Mouse (Mus musculus) CH12.LX (cell line): ENCODE measurements around the gene Dkk1. TPM values are rescaled to one million over a fixed set of nuclear protein-coding genes. Genes with fewer than 3 reads are reported as not detected.

Source experiments
- DNase-seq: peaks from one replicate; pipeline ENCODE4 v3.0.0-alpha.2; 2013; ENCODE audit errors: extremely low read depth
- H3K27ac ChIP-seq: 2 replicates; pipeline ENCODE4 v1.5.1; 2012; ENCODE audit warnings: low read depth, mild to moderate bottlenecking, control low read depth, moderate library complexity; ENCODE audit not compliant: insufficient read depth
- H3K27me3 ChIP-seq: replicated peaks from 2 replicates; pipeline ENCODE3; 2012; ENCODE audit warnings: inconsistent platforms
- H3K36me3 ChIP-seq, 2 experiments: replicated peaks in 1 of 2; 2 replicates each; pipeline versions ENCODE3 to v1.6.1; 2012; ENCODE audit warnings: inconsistent platforms in 1 of 2, low read length in 1 of 2, mild to moderate bottlenecking in 1 of 2, mixed read lengths in 1 of 2, moderate library complexity in 1 of 2; ENCODE audit not compliant: control insufficient read depth in 1 of 2, insufficient read depth in 1 of 2
- H3K4me1 ChIP-seq, 2 experiments: 2 replicates each; pipeline ENCODE4 v1.6.1; 2012; ENCODE audit warnings: inconsistent platforms in 1 of 2, moderate library complexity in 1 of 2; ENCODE audit not compliant: insufficient read depth in 2 of 2, control insufficient read depth in 1 of 2
- H3K4me2 ChIP-seq: 2 replicates; pipeline ENCODE4 v1.6.1; 2012; ENCODE audit warnings: low read depth, mild to moderate bottlenecking, control low read depth; ENCODE audit not compliant: poor library complexity, insufficient read depth, severe bottlenecking
- H3K4me3 ChIP-seq, 3 experiments: fragments of 150-350 bp in 1 of 3; sonication (generic) in 1 of 3; replicated peaks in 1 of 3; 2 replicates each; pipeline versions ENCODE3 to v1.5.1; 2011 to 2012; ENCODE audit warnings: low read depth in 2 of 3, low read length in 2 of 3, mild to moderate bottlenecking in 2 of 3, moderate library complexity in 2 of 3, control low read depth in 1 of 3, improper control_type of control experiment in 1 of 3, inconsistent platforms in 1 of 3, mixed read lengths in 1 of 3; ENCODE audit not compliant: poor library complexity in 1 of 3
- H3K79me2 ChIP-seq: replicated peaks from 2 replicates; pipeline ENCODE4 v1.6.1; 2012; ENCODE audit warnings: mild to moderate bottlenecking, moderate library complexity; ENCODE audit not compliant: control insufficient read depth, poor library complexity, insufficient read depth, severe bottlenecking; ENCODE audit errors: extremely low read depth
- H3K9ac ChIP-seq: 2 replicates; pipeline ENCODE4 v1.6.1; 2012; ENCODE audit warnings: low read depth, mild to moderate bottlenecking, control low read depth, moderate library complexity; ENCODE audit not compliant: insufficient read depth
- H3K9me3 ChIP-seq: replicated peaks from 2 replicates; pipeline ENCODE3; 2012; ENCODE audit warnings: low read length, inconsistent platforms, mixed read lengths
- BHLHE40 ChIP-seq: IDR thresholded peaks from 2 replicates; pipeline ENCODE4 v1.6.1; 2011; ENCODE audit warnings: mild to moderate bottlenecking, low read depth, low read length, improper control_type of control experiment
- E2F4 ChIP-seq: IDR thresholded peaks from 2 replicates; pipeline ENCODE4 v1.6.1; 2011; ENCODE audit warnings: low read depth, low read length, improper control_type of control experiment; ENCODE audit not compliant: insufficient replicate concordance
- IRF4 ChIP-seq: IDR thresholded peaks from 2 replicates; pipeline ENCODE4 v1.6.1; 2014; ENCODE audit warnings: low read depth, mild to moderate bottlenecking, inconsistent platforms, low read length, improper control_type of control experiment
- JUN ChIP-seq: IDR thresholded peaks from 2 replicates; pipeline ENCODE4 v1.6.1; 2011; ENCODE audit warnings: low read depth, mild to moderate bottlenecking, low read length, improper control_type of control experiment, moderate library complexity; ENCODE audit not compliant: insufficient read depth
- MAZ ChIP-seq: IDR thresholded peaks from 2 replicates; pipeline ENCODE4 v1.6.1; 2012; ENCODE audit warnings: low read depth, mild to moderate bottlenecking, inconsistent platforms, low read length, improper control_type of control experiment, moderate library complexity
- MYC ChIP-seq: IDR thresholded peaks from 2 replicates; pipeline ENCODE4 v1.6.1; 2011; ENCODE audit warnings: low read depth, mild to moderate bottlenecking, improper control_type of control experiment, low read length
- POLR2A ChIP-seq: IDR thresholded peaks from 2 replicates; pipeline ENCODE4 v1.6.1; 2011; ENCODE audit warnings: low read depth, mild to moderate bottlenecking, improper control_type of control experiment, low read length
- USF1 ChIP-seq: IDR thresholded peaks from 2 replicates; pipeline ENCODE4 v1.6.1; 2014; ENCODE audit warnings: low read depth, mild to moderate bottlenecking, inconsistent platforms, low read length, improper control_type of control experiment
- dilution Hi-C: fragments of 300-500 bp; cut with MboI; formaldehyde crosslinking; loops from 2 replicates; pipeline ENCODE4 v1.14.3; 2020; ENCODE audit warnings: low sequenced_read_pairs; ENCODE audit not compliant: extremely low pct_unique_long_range_greater_than_20kb, extremely low pct_ligation_motif_present
- in situ Hi-C: fragments of 300-500 bp; cut with MboI; formaldehyde crosslinking; loops from 3 replicates; pipeline ENCODE4 v1.14.3; 2019; ENCODE audit warnings: low sequenced_read_pairs, low pct_ligation_motif_present, low pct_unique_long_range_greater_than_20kb, mixed read lengths
- polyA plus RNA-seq: library from polyadenylated mRNA; unstranded; fragments of >175 nt; gene quantifications from 2 replicates; pipeline ENCODE4 v1.2.1, GENCODE M21; 2012; ENCODE audit warnings: low read depth; ENCODE audit not compliant: insufficient read length
- total RNA-seq, 2 experiments: library from RNA; depleted of rRNA; stranded (reverse); fragments of 300-350 nt in 1 of 2; fragments of >200 nt in 1 of 2; gene quantifications; 2 replicates each; pipeline ENCODE4 v1.2.3; 2012 to 2014

Gene Dkk1
- total RNA-seq (2012; rRNA removed), result not detected in 2 replicates
- total RNA-seq (2014; rRNA removed), result not detected in 2 replicates
- not detected in 2 replicates for polyA plus RNA-seq

DNA sequence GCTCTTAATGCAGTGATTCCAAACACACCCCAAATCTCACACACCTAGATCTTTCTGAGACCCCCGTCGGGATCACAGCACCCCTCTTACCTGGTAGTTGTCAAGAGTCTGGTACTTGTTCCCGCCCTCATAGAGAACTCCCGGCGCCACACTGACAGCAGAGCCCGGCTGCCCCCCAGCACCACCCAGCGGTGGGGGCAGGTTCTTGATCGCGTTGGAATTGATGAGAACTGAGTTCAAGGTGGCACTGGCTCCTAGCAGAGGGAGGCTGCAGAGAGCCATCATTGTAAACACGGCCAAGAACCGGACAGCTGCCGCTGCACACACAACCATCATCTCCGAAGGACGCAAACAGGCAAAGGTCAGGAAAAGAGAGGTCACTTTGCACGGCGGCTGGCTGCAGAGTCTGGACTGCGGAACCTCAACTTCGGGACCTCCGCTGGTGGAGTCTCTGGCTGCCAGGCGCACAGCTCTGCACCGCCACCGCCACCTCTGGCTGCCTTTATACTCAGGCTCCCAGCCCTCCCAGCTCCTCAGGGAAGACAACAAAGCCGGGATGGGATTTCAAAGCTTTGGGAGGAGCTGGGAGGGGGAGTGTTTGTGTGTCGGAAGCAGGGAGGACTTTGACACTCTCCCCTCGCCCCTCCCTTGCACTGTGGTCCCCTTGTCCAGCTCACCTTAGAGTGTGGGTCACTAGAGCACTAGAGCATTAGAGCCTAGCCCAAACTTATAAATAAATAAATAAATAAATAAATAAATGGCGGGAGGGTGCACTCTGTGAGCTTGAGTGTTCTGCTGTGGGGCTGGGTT lies at the start of gene Dkk1:
TSS of gene Dkk1 (minus strand) at position 622 of the 810 bp plus-strand sequence.
- Histone ChIP-seq H3K27ac (no peak within 1 kb of the TSS), H3K4me2 (no peak within 1 kb of the TSS), H3K9me3 (no peaks in the 10 kb centered on the region), H3K4me3 (no peak within 1 kb of the TSS), H3K9ac (no peak within 1 kb of the TSS), H3K36me3 (no peaks in the 10 kb centered on the region), H3K79me2 (no peaks in the 10 kb centered on the region), H3K4me1 (no peaks in the 10 kb centered on the region), H3K27me3 (no peaks in the 10 kb centered on the region)
- in situ Hi-C loops, result no loop called here
- dilution Hi-C loops, result no loop called here
- no peak for TF ChIP-seq USF1
- no peak for DNase-seq

DNA sequence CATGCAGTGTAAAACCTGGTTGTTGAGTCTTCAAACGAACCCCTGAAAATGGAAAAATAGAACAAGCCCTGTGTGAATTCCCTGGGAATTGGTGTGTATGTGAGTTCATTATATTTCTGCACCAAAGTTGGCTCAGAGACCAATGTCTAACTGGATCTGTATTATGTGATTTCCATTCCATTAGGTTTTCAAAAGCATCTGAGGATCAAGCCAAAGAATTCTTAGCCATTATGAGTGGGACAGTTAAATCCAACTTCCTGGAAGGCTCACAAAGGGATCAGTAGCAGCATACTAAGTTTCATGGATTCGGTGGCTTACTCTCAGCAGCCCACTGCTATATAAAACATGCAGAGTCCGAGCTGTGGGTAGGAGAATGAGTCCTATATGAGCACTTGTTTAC lies 36.9 kb upstream of the Dkk1 start:
- Histone ChIP-seq H3K79me2 (no peaks in the 10 kb centered on the region), H3K9ac (no peak overlapping the region), H3K4me3 (no peak overlapping the region), H3K36me3 (no peaks in the 10 kb centered on the region), H3K9me3 (no peaks in the 10 kb centered on the region), H3K27ac (no peak overlapping the region), H3K27me3 (no peaks in the 10 kb centered on the region), H3K4me1 (no peaks in the 10 kb centered on the region), H3K4me2 (no peak overlapping the region)
- in situ Hi-C loops (no loop called here), dilution Hi-C loops (no loop called here)
- no peak for DNase-seq
- TF ChIP-seq BHLHE40, result no peak

DNA sequence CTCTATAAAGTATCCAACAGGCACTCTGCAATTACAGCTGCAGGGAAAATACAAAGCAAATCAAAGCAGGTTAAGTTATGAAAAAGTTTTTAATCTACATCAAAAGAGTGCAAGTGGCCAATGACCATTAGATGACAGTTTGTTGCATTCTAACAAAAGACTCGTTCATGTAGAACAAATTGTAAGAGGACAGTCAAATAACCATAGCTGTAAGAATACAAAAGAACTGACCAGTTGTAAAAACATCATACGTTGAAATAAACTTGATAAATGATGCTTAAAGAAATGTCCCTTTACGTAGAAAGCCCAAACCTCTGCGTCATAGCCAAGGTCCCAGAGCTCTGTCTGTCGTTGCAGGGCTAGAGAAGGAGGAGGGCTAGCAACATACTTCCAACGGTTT lies 15.1 kb upstream of the Dkk1 start:
- dilution Hi-C loops, result no loop called here
- H3K4me2 ChIP-seq, result no peak overlapping the region
- no peaks in the 10 kb centered on the region for H3K27me3 ChIP-seq
- H3K9ac ChIP-seq, result no peak overlapping the region
- H3K79me2 ChIP-seq, result no peaks in the 10 kb centered on the region
- no peaks in the 10 kb centered on the region for H3K36me3 ChIP-seq
- no peak for DNase-seq
- H3K9me3 ChIP-seq, result no peaks in the 10 kb centered on the region
- no peak overlapping the region for H3K27ac ChIP-seq
- peaks cover 0 to 5% of the 10 kb centered on the region in 2 experiments; a peak in 2 of 4 replicates for H3K4me1 ChIP-seq
- no peak overlapping the region for H3K4me3 ChIP-seq
- TF ChIP-seq JUN, result no peak
- TF ChIP-seq BHLHE40, result no peak
- no peak for TF ChIP-seq MYC
- no peak for TF ChIP-seq MAZ
- no peak for TF ChIP-seq IRF4
- TF ChIP-seq E2F4, result no peak
- no peak for TF ChIP-seq POLR2A
- in situ Hi-C loops, result no loop called here
